Mouse (Mus musculus): ENCODE data around the gene Gas2. TPM values are rescaled to one million over a fixed set of nuclear protein-coding genes. Genes with fewer than 3 reads are reported as not detected.

The Gas2 gene
- polyA plus RNA-seq, 1 experiment, result 14.0 TPM

- H3K79me2 ChIP-seq (ENCODE audit: control insufficient read depth, insufficient read depth), result peaks cover 15% of the 10 kb centered on the region
- TF ChIP-seq USF1 (IDR thresholded peaks at IDR 0.05; ENCODE audit: low read depth) (no peak), MAX (IDR thresholded peaks at IDR 0.05) (no peak)
- H3ac ChIP-seq (ENCODE audit: control insufficient read depth, insufficient read length, low read depth), result no peak overlapping the region
- H3K36me3 ChIP-seq (ENCODE audit: control insufficient read depth, insufficient read depth), result peaks cover 23% of the 10 kb centered on the region
- no peaks in the 10 kb centered on the region for H3K27me3 ChIP-seq (ENCODE audit: control insufficient read depth, insufficient read depth, insufficient read length)
- H3K79me3 ChIP-seq (ENCODE audit: low read depth), result peaks cover 3% of the 10 kb centered on the region
- H3K4me3 ChIP-seq (ENCODE audit: insufficient read depth, poor library complexity, severe bottlenecking), result no peak overlapping the region
Observed at GRCm38 (mm10) chr7:51851890-51852507, 9.8 kb upstream of the Gas2 start.

GRCm38 (mm10) chr7:51862097-51862492 is 280 bp downstream of the Gas2 start, which contains the start of gene Fancf:
Fancf (minus strand) TSS chr7:51862267.
- H3K36me3 ChIP-seq (ENCODE audit: control insufficient read depth, insufficient read depth), result peaks cover 29% of the 10 kb centered on the region
- peaks cover 31% of the 10 kb centered on the region for H3K79me3 ChIP-seq (ENCODE audit: low read depth)
- no peaks in the 10 kb centered on the region for H3K27me3 ChIP-seq (ENCODE audit: control insufficient read depth, insufficient read depth, insufficient read length)
- peak within 1 kb of the TSS; percentile 52 for H3K4me3 ChIP-seq (ENCODE audit: insufficient read depth, poor library complexity, severe bottlenecking)
- peaks cover 59% of the 10 kb centered on the region for H3K79me2 ChIP-seq (ENCODE audit: control insufficient read depth, insufficient read depth)
- H3ac ChIP-seq (ENCODE audit: control insufficient read depth, insufficient read length, low read depth), result peak within 1 kb of the TSS; percentile 80
- TF ChIP-seq CEBPB (IDR thresholded peaks at IDR 0.05; ENCODE audit: low read depth) (no peak), MAX (IDR thresholded peaks at IDR 0.05) (peak; percentile 73)

GRCm38 (mm10) chr7:51862842-51863241 is 1.0 kb downstream of the Gas2 start:
- no peaks in the 10 kb centered on the region for H3K27me3 ChIP-seq (ENCODE audit: control insufficient read depth, insufficient read depth, insufficient read length)
- TF ChIP-seq USF1 (IDR thresholded peaks at IDR 0.05; ENCODE audit: low read depth) (peak; percentile 73), CTCF (IDR thresholded peaks at IDR 0.05; ENCODE audit: control insufficient read depth, insufficient read depth, insufficient read length) (no peak)
- H3K36me3 ChIP-seq (ENCODE audit: control insufficient read depth, insufficient read depth), result peaks cover 29% of the 10 kb centered on the region
- H3K79me2 ChIP-seq (ENCODE audit: control insufficient read depth, insufficient read depth), result peaks cover 51% of the 10 kb centered on the region
- H3K4me3 ChIP-seq (ENCODE audit: insufficient read depth, poor library complexity, severe bottlenecking), result peak overlapping the region; percentile 52
- no peak overlapping the region for H3ac ChIP-seq (ENCODE audit: control insufficient read depth, insufficient read length, low read depth)
- peaks cover 26% of the 10 kb centered on the region for H3K79me3 ChIP-seq (ENCODE audit: low read depth)

- H3K79me3 ChIP-seq (ENCODE audit: low read depth), result peaks cover 7% of the 10 kb centered on the region
- no peak overlapping the region for H3ac ChIP-seq (ENCODE audit: control insufficient read depth, insufficient read length, low read depth)
- H3K27me3 ChIP-seq (ENCODE audit: control insufficient read depth, insufficient read depth, insufficient read length), result no peaks in the 10 kb centered on the region
- peaks cover 27% of the 10 kb centered on the region for H3K79me2 ChIP-seq (ENCODE audit: control insufficient read depth, insufficient read depth)
- H3K36me3 ChIP-seq (ENCODE audit: control insufficient read depth, insufficient read depth), result peaks cover 13% of the 10 kb centered on the region
- no peak overlapping the region for H3K4me3 ChIP-seq (ENCODE audit: insufficient read depth, poor library complexity, severe bottlenecking)
- TF ChIP-seq USF1 (IDR thresholded peaks at IDR 0.05; ENCODE audit: low read depth) (peak; percentile 29), MYOD1 (IDR thresholded peaks at IDR 0.05; ENCODE audit: control insufficient read depth, insufficient read length, low read depth) (peak; percentile 15), CTCF (IDR thresholded peaks at IDR 0.05; ENCODE audit: control insufficient read depth, insufficient read depth, insufficient read length) (no peak)
Observed at GRCm38 (mm10) chr7:51865336-51865735, 3.5 kb downstream of the Gas2 start.

- H3K79me3 ChIP-seq (ENCODE audit: low read depth), result no peaks in the 10 kb centered on the region
- H3ac ChIP-seq (ENCODE audit: control insufficient read depth, insufficient read length, low read depth), result no peak overlapping the region
- H3K27me3 ChIP-seq (ENCODE audit: control insufficient read depth, insufficient read depth, insufficient read length), result no peaks in the 10 kb centered on the region
- TF ChIP-seq FOSL1 (IDR thresholded peaks at IDR 0.05; ENCODE audit: insufficient read depth, low read length, poor library complexity, severe bottlenecking), result no peak
- no peak for TF ChIP-seq CTCF (IDR thresholded peaks at IDR 0.05; ENCODE audit: control insufficient read depth, insufficient read depth, insufficient read length)
- no peak overlapping the region for H3K4me3 ChIP-seq (ENCODE audit: insufficient read depth, poor library complexity, severe bottlenecking)
- H3K36me3 ChIP-seq (ENCODE audit: control insufficient read depth, insufficient read depth), result peaks cover 3% of the 10 kb centered on the region
- H3K79me2 ChIP-seq (ENCODE audit: control insufficient read depth, insufficient read depth), result peaks cover 7% of the 10 kb centered on the region
Observed at GRCm38 (mm10) chr7:51867983-51868382, 6.2 kb downstream of the Gas2 start.

GRCm38 (mm10) chr7:51872041-51872440 is 10.2 kb downstream of the Gas2 start:
- Histone ChIP-seq H3K79me3 (ENCODE audit: low read depth) (no peaks in the 10 kb centered on the region), H3K27me3 (ENCODE audit: control insufficient read depth, insufficient read depth, insufficient read length) (no peaks in the 10 kb centered on the region)

GRCm38 (mm10) chr7:51872597-51872996 is 10.8 kb downstream of the Gas2 start:
- no peaks in the 10 kb centered on the region for H3K36me3 ChIP-seq (ENCODE audit: control insufficient read depth, insufficient read depth)
- no peaks in the 10 kb centered on the region for H3K27me3 ChIP-seq (ENCODE audit: control insufficient read depth, insufficient read depth, insufficient read length)
- H3K4me3 ChIP-seq (ENCODE audit: insufficient read depth, poor library complexity, severe bottlenecking), result no peak overlapping the region
- no peaks in the 10 kb centered on the region for H3K79me2 ChIP-seq (ENCODE audit: control insufficient read depth, insufficient read depth)
- no peak overlapping the region for H3ac ChIP-seq (ENCODE audit: control insufficient read depth, insufficient read length, low read depth)
- no peak for TF ChIP-seq CEBPB (IDR thresholded peaks at IDR 0.05; ENCODE audit: low read depth)
- TF ChIP-seq MAX (IDR thresholded peaks at IDR 0.05), result no peak
- TF ChIP-seq FOSL1 (IDR thresholded peaks at IDR 0.05; ENCODE audit: insufficient read depth, low read length, poor library complexity, severe bottlenecking), result no peak
- no peak for TF ChIP-seq USF1 (IDR thresholded peaks at IDR 0.05; ENCODE audit: low read depth)
- no peak for TF ChIP-seq MYOD1 (IDR thresholded peaks at IDR 0.05; ENCODE audit: control insufficient read depth, insufficient read length, low read depth)
- no peak for TF ChIP-seq MYOG (IDR thresholded peaks at IDR 0.05; ENCODE audit: control insufficient read depth, extremely low read depth, insufficient read length)
- no peak for TF ChIP-seq CTCF (IDR thresholded peaks at IDR 0.05; ENCODE audit: control insufficient read depth, insufficient read depth, insufficient read length)
- H3K79me3 ChIP-seq (ENCODE audit: low read depth), result no peaks in the 10 kb centered on the region

More at GRCm38 (mm10) chr7:51872041-51872440, 10.2 kb downstream of the Gas2 start:
- no peaks in the 10 kb centered on the region for H3K79me2 ChIP-seq (ENCODE audit: control insufficient read depth, insufficient read depth)
- no peaks in the 10 kb centered on the region for H3K36me3 ChIP-seq (ENCODE audit: control insufficient read depth, insufficient read depth)
- H3K4me3 ChIP-seq (ENCODE audit: insufficient read depth, poor library complexity, severe bottlenecking), result no peak overlapping the region
- no peak overlapping the region for H3ac ChIP-seq (ENCODE audit: control insufficient read depth, insufficient read length, low read depth)
- no peak for TF ChIP-seq USF1 (IDR thresholded peaks at IDR 0.05; ENCODE audit: low read depth)
- TF ChIP-seq MYOD1 (IDR thresholded peaks at IDR 0.05; ENCODE audit: control insufficient read depth, insufficient read length, low read depth), result no peak
- no peak for TF ChIP-seq FOSL1 (IDR thresholded peaks at IDR 0.05; ENCODE audit: insufficient read depth, low read length, poor library complexity, severe bottlenecking)
- TF ChIP-seq MAX (IDR thresholded peaks at IDR 0.05), result no peak
- TF ChIP-seq CTCF (IDR thresholded peaks at IDR 0.05; ENCODE audit: control insufficient read depth, insufficient read depth, insufficient read length), result no peak
- no peak for TF ChIP-seq CEBPB (IDR thresholded peaks at IDR 0.05; ENCODE audit: low read depth)
- TF ChIP-seq MYOG (IDR thresholded peaks at IDR 0.05; ENCODE audit: control insufficient read depth, extremely low read depth, insufficient read length), result no peak

Data from C2C12 (cell line).